Mouse (Mus musculus) 3T3-L1 (cell line): Measurements from ENCODE around the gene Lrrc20.

Experiments used
- DNase-seq: peaks from one replicate; pipeline ENCODE4 v3.0.0-alpha.2; 2015; ENCODE audit warnings: low read depth, low spot score

Lrrc20 gene

GRCm38 (mm10) chr10:61512215-61512889 is 36.8 kb downstream of the Lrrc20 start:
- DNase-seq: no peak

DNA sequence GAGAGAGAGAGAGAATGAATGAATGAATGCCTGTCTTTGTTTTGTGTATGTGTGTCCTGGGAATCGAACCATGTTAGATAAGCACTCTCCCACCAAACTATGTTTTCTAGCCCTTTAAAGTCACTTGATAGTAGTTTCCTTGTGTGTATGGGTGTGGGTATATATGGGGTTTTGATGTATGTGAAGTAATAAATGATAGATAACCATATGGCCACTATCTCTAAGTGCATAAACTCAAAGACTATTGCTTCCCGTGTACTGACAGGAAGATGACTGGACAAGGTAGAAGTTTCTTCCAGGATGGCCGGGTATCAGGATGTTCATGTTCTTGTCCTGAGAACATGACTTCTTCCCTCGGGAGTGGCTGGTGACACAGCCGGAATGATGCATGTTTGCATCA is 41.3 kb downstream of the Lrrc20 start:
- DNase-seq: no peak

DNA sequence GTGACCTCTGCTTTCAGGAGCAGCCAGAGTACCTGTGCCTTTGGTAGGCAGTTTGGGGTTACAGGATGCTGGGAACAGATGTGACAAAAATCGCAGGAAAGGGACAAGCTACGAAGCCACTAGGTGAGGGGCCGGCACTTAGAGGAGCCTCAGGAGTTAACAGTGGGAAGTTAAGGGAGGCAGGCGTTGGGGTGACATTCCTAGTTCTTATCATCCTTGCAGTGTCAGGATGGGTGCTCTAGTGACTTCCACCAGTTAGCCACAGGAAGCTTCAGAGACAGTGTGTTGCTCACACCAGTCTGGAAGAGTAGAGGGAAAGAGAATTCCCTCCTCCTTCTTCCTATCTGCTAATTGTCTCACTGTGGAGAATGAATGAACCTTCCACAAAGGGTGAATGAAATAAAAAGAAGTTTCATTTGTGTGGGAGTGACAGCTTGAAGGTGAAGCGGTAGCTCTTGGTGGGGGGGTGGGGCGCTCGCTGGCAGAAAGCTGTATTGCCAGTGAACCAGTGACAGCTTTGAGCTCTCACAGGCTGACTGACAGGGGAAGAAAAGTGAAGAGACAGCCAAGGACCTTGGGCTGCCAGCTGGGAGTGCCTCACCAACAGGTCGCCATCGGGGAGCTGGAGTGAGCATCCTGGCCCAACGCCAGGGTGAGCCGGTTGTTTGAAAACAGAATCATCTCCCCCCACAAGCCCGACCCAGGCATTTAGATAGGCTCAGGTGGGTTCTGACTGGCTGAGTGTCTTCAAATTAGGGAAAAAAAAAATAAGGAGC is 41.9 kb downstream of the Lrrc20 start:
- no peak for DNase-seq

DNA sequence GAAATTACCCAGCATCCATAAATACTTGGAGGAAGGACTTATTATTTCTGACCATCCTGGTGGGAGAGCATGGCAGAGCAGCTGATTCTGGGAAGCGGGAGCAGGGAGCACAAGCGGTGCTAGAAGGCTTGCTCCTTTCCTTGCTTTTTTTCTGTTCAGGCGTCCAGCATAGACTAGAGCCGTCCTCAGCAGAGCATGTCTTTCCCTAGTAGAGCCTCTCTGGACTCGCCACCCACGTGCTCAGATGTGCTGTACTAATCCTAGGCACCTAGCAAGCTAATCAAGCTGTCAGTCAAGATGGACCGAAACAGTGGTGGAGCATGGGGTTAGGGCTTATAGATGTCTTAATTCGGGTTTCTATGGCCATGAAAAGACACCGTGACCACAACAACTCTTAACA is 42.7 kb downstream of the Lrrc20 start:
- DNase-seq: no peak

GRCm38 (mm10) chr10:61519491-61519890 is 43.9 kb downstream of the Lrrc20 start:
- no peak for DNase-seq

DNA sequence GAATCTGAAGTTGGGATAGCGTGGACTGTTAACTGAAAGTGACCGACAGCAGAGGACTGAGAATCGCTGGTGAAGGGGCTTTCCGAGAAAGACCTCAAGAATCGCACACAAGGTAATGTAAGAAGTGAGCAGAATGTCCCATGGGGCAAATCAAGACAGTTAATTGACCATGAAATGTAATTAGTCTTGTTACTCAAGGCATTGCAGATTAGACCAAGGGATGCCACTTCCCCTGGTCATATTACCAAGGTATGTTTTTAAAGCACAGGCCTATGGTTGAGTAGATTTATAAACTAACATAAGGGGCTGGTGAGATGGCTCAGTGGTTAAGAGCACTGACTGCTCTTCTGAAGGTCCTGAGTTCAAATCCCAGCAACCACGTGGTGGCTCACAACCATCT is 45.1 kb downstream of the Lrrc20 start:
- no peak for DNase-seq

DNA sequence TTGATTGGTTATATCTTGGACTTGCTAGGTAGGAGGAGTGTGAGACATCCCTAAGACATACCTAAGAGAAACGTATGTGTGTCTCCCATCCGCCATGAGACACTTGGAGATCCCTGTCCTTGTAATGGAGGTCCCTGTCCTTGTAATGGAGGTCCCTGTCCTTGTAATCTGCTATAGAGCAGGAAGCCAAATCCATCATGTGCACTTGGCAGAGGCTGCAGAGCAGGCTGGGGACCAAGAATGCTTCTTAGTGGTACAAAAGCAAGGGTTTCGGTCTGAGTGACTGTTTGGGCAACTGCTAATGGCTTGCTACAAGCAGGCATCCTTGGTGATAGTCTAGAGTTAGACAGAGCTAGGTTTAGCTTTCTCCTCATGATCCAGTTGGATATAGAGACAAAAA is 55.3 kb downstream of the Lrrc20 start:
- no peak for DNase-seq

DNA sequence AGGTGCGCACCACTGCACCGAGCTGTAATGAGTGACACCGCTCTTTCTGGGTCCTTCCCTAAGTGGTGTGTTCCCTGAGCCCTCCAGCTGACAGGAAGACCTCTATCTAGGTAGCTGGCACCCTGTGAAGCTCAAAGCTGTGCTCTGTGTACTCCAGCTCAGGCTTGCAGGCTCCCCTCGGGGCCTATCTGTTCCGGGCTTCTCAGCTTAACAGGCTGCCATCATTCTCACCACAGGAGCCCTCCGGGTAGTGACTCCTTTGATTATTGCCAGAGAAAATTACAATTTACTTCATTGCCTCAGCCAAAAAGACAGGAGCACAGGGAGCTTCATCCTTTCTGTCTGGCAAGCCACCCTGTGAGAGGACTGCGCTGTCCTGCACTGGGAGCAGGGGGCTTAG is 57.7 kb downstream of the Lrrc20 start:
- DNase-seq: no peak

DNA sequence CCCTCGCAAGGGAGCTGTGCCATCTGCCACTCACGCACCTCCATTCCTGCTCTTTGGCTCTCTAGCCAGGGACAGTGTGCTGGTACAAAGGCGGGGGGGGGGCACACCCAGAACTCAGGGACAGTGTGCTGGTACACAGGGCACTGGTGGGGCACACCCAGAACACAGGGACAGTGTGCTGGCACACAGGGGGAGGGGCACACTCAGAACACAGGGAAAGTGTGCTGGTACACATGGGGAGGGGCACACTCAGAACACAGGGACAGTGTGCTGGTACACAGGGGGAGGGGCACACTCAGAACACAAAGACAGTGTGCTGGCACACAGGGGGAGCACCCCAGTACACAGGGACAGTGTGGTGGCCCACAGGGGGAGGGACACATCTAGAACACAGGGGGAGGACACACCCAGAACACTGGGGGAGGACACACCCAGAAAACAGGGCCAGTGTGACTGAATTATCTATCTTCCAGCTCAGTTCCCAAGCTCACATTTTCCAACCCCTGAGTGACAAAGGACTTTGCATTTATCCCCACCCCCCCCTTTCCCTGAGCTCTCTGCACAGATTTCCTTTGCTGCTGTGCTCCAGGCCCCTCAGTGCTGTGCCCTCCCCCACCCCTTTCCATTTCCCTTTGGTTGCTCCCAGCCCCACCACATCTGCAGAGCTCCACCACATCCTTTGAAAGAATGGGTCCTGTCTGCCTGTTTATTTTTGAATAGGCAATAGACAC is 58.9 kb downstream of the Lrrc20 start:
- no peak for DNase-seq

GRCm38 (mm10) chr10:61535441-61535840 is 59.8 kb downstream of the Lrrc20 start:
- no peak for DNase-seq

- no peak for DNase-seq
Measured at GRCm38 (mm10) chr10:61536130-61537035, 60.8 kb downstream of the Lrrc20 start.

GRCm38 (mm10) chr10:61537036-61537380 is 61.4 kb downstream of the Lrrc20 start:
- no peak for DNase-seq

DNA sequence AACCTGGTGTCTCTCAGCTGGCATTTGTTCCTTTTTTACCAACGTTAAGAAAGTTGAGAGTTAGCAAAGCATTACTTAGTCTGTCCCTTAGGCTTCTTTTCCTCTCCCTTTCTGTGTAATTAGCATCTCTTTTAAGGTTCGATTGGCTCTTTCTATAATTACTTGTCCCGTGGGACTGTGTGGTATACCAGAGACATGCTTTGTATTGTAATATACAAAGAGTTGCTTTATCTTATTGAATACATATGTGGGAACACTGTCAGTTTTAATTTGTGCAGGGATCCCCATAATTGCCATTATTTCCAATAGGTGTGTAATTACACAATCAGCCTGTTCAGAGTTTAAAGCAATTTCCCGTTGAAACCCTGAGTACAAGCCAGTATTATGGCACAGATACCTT is 62.8 kb downstream of the Lrrc20 start:
- DNase-seq: no peak

GRCm38 (mm10) chr10:61544127-61544862 is 68.7 kb downstream of the Lrrc20 start:
- no peak for DNase-seq

DNA sequence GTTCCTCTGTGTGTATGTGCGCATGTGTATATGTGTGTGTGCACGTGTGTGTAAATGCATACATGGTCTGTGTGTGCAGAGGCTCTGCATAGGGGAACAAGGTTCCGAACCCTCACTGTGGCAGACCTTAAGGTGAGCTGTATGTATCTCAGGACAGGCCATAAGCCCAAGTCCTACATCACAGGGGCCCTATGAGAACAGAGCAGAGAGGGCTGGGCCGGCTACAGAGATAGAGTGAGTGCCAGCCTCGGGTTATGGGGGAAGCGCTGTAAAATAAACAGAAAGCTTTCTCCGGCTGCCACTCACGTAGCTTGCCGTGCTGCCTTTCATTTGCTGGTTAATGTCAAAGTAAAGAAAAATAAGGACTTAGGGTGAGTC is 69.3 kb downstream of the Lrrc20 start:
- DNase-seq: no peak

DNA sequence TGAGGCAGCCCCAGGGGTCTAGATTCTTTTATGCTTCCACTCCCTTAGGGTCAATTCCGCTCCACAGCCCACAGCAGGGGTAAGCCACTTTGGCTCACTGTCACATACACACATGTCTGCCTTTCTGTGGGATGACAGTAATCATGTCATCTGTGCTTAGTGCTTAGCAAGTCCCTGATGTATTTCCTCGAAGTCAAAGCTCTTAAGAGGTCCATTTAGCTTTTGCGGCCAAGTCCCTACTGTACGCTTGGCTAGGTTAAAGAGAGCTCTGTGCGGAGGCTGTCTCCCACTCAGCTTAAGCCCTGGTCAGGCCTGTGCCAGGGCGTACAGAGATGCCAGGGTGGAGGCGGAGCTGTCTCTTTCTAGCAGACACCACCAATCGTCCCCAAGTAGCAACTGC is 74.5 kb downstream of the Lrrc20 start:
- DNase-seq: no peak

GRCm38 (mm10) chr10:61555155-61555554 is 79.6 kb downstream of the Lrrc20 start:
- DNase-seq: peak; percentile 66

DNA sequence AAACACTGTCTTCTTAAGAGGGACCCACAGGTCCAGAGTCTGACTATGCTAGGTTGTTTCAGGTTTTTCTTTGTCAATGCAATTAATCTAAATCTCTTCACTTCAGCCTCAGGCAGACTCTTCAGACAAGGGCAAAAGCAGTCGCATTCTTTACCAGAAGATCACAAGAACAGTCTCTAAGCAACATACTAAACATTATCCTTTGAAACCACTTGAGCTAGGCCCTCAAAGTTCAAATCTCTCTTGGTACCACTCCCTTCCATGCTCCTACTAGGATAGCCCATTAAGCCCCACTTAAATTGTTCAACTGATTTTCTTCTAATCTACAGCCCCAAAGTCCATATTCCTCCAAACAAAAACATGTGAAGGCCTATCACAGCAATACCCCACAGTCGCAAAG is 83.0 kb downstream of the Lrrc20 start:
- no peak for DNase-seq

GRCm38 (mm10) chr10:61559544-61559943 is 83.9 kb downstream of the Lrrc20 start:
- no peak for DNase-seq

GRCm38 (mm10) chr10:61563550-61563949 is 87.9 kb downstream of the Lrrc20 start:
- DNase-seq: no peak

- DNase-seq: no peak
Measured at GRCm38 (mm10) chr10:61564408-61564807, 88.8 kb downstream of the Lrrc20 start.
